Mouse (Mus musculus) forebrain, embryonic 16.5 days (tissue): Measurements from ENCODE around the gene Sec22b. TPM values are rescaled to one million over a fixed set of nuclear protein-coding genes. Genes with fewer than 3 reads are reported as not detected.

Experiments used
- ATAC-seq: fragments of 200-750 bp; cut with Nextera tagmentation; 2 replicates; pipeline ENCODE4 v1.8.0; 2017; ENCODE audit warnings: mild to moderate bottlenecking, moderate library complexity
- H3K27ac ChIP-seq: fragments of 300-500 bp; sonication (generic); 2 replicates; pipeline ENCODE4 v1.5.1; 2014; ENCODE audit warnings: low read length, control low read depth
- H3K27me3 ChIP-seq: fragments of 300-500 bp; sonication (generic); replicated peaks from 2 replicates; pipeline ENCODE4 v1.6.1; 2014; ENCODE audit warnings: low read length; ENCODE audit not compliant: control insufficient read depth, insufficient read depth
- H3K36me3 ChIP-seq: fragments of 300-500 bp; sonication (generic); 2 replicates; pipeline ENCODE4 v1.6.1; 2014; ENCODE audit not compliant: control insufficient read depth, insufficient read depth
- H3K4me1 ChIP-seq: fragments of 300-500 bp; sonication (generic); replicated peaks from 2 replicates; pipeline ENCODE4 v1.6.1; 2014; ENCODE audit warnings: low read length; ENCODE audit not compliant: control insufficient read depth, insufficient read depth
- H3K4me2 ChIP-seq: fragments of 300-500 bp; sonication (generic); 2 replicates; pipeline ENCODE4 v1.6.1; 2014; ENCODE audit warnings: mild to moderate bottlenecking, low read length, control low read depth
- H3K4me3 ChIP-seq: fragments of 300-500 bp; sonication (generic); replicated peaks from 2 replicates; pipeline ENCODE4 v1.5.1; 2014; ENCODE audit warnings: mild to moderate bottlenecking, low read length, control low read depth
- H3K9ac ChIP-seq: fragments of 300-500 bp; sonication (generic); replicated peaks from 2 replicates; pipeline ENCODE4 v1.6.1; 2014; ENCODE audit warnings: low read depth, low read length, control low read depth
- H3K9me3 ChIP-seq: fragments of 300-500 bp; sonication (generic); 2 replicates; pipeline ENCODE4 v1.6.1; 2016; ENCODE audit warnings: low read length; ENCODE audit not compliant: control insufficient read depth
- WGBS: fragments of 180-500 bp; shearing (Covaris S2); extraction: QIAGEN DNeasy Blood & Tissue Kit; methylation state at CpG from one replicate; pipeline ENCODE4 v1.1.7; 2014; 5-methylcytosine and 5-hydroxymethylcytosine counted together
- polyA plus RNA-seq: library from polyadenylated mRNA; unstranded; fragments of >200 nt; fragmentation: Nextera tagmentation; extraction: Ambion mirVana; gene quantifications from 2 replicates; pipeline ENCODE4 v1.2.1, GENCODE M21; 2015

Sec22b gene
- polyA plus RNA-seq, 1 experiment from 2014 or later: 108 TPM

DNA sequence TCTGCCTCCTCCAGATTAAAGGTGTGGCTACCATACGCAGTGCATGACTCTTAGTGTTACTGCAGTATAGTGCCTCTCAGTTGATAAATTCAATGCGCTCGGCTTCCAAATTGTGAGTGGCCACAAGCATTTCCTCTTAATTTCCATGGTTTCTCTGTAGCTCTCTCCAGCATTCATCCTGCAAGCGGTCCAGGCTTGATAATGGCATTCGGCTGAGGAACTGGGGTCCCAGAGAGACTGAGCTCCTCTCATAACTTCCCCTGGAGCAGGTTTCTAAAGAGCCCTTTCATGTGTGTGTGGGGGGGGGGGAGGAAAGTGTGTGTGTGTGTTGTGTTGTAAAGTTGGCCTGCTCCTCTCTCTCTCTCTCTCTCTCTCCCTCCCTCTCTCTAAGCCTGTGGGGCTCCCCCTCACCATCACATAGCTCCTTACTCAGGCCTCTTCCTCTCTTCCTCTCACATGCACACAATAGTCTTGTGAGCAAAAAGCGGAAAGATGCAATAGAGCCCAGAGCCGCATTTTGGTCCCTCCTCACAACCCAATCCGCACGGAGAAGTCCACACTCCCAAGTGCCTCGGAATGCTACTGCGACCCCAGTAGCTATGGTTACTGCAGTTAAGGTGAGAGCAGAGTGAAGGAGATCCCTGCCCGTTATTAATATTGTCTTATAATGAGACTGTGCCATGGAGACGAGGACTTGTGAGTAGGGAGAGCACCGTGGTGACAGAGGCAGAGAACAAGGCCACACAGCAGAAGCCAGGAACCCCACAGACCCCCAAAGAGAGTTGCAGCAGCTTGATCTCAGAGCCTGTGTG, 60.0 kb downstream of the Sec22b start:
- H3K9ac ChIP-seq: no peak overlapping the region
- no peak overlapping the region for H3K27ac ChIP-seq
- WGBS: 51% methylated on average over 14 of the region's 14 CpGs
- no peak overlapping the region for H3K4me2 ChIP-seq
- H3K4me1 ChIP-seq: no peaks in the 10 kb centered on the region
- H3K9me3 ChIP-seq: no peaks in the 10 kb centered on the region
- H3K4me3 ChIP-seq: no peak overlapping the region
- no peaks in the 10 kb centered on the region for H3K36me3 ChIP-seq
- 0 out of 2 replicates have a peak, but pooled peaks have one; percentile 20 for ATAC-seq
- no peaks in the 10 kb centered on the region for H3K27me3 ChIP-seq

DNA sequence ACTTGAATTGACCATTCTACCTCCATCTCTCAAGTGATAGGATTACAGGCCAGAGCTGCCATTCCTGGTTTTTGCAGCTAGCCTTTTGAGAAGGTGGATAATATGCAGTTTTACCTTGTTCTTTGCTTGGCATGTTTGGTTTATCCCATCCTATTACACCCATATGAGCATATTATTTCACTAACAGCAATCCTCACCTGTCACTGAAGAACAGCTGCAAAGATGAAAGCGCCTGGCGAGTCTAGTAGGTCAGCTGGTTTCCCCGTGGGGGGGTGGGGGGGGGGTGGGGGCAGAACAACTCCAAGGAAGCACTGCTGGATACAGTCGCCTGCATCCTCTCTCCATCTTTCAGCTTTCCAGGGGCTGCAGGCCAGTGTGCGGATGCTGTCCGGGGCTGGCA, 61.0 kb downstream of the Sec22b start:
- Histone ChIP-seq H3K9me3 (no peaks in the 10 kb centered on the region), H3K36me3 (no peaks in the 10 kb centered on the region), H3K4me1 (no peaks in the 10 kb centered on the region), H3K4me2 (no peak overlapping the region), H3K27me3 (no peaks in the 10 kb centered on the region), H3K9ac (no peak overlapping the region), H3K27ac (no peak overlapping the region), H3K4me3 (no peak overlapping the region)
- no peak for ATAC-seq
- WGBS: 74% methylated on average over 6 of the region's 6 CpGs

DNA sequence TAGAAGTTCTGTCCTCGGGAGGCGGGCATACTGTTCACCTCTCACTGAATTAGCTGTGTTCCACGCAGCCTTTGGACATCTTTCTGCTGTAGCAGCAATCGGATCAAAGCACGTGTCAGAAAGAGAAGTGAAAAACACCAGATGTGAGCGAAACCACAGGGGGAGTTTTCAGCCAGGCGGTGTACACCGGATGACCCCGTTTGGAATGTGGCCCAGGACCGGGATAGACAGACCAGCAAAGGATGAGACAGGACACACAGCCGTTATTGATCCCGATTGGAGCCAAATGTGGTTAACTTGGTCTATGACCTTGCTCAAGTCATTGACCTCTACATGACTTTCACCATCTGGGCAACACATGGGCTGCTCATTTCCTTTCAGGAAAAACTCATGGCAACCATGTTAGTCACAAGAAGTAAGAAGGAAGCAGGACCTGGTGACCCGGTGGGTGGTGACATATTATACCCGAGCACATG, 63.9 kb downstream of the Sec22b start:
- H3K36me3 ChIP-seq: no peaks in the 10 kb centered on the region
- WGBS: 89% methylated on average over 14 of the region's 14 CpGs
- ATAC-seq: no peak

DNA sequence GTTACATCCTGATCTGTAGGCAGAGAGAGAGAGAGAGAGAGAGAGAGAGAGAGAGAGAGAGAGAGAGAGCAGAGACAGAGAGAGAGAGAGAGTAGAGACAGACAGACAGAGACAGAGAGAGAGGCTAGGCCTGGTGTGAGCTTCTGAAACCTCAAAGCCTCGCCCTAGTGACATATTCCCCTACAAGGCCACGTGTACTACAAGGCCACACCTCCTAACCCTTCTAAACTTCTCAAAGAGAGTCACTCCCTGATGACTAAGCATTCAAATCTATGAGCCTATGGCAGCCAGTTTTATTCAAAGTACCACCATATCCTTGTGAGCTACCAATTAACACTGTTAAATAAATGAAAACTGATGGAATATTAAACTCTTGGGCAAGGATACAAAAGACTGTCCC, 66.6 kb downstream of the Sec22b start:
- H3K9me3 ChIP-seq: no peaks in the 10 kb centered on the region
- ATAC-seq: no peak
- no peaks in the 10 kb centered on the region for H3K36me3 ChIP-seq
- no peak overlapping the region for H3K4me2 ChIP-seq
- H3K4me1 ChIP-seq: no peaks in the 10 kb centered on the region
- no peaks in the 10 kb centered on the region for H3K27me3 ChIP-seq
- 66% methylated on average over 2 of the region's 2 CpGs for WGBS
- no peak overlapping the region for H3K9ac ChIP-seq
- H3K4me3 ChIP-seq: no peak overlapping the region
- no peak overlapping the region for H3K27ac ChIP-seq

More for the DNA sequence above, 63.9 kb downstream of the Sec22b start:
- Histone ChIP-seq H3K9me3 (no peaks in the 10 kb centered on the region), H3K4me2 (no peak overlapping the region), H3K27ac (no peak overlapping the region), H3K9ac (no peak overlapping the region), H3K4me3 (no peak overlapping the region), H3K27me3 (no peaks in the 10 kb centered on the region), H3K4me1 (no peaks in the 10 kb centered on the region)

DNA sequence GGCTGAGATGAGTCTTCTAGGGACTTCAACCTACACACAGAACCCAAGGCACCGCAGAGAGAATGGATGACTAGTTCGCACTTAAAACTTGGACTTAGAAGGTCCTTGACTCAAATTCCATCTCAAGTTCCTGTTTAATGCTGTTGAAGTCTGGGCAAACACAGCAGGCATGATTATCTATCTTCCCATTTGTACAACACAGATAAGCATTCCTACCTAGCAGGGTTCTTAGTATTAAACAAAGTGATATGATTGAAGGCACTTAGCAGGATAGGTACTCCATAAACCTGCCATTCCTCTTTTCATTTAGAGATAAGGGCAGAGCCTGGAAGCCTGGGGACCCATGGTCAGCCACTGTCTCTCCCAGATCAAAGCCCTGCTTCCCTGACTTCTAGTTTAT, 67.2 kb downstream of the Sec22b start:
- H3K9me3 ChIP-seq: no peaks in the 10 kb centered on the region
- H3K4me3 ChIP-seq: no peak overlapping the region
- H3K4me1 ChIP-seq: no peaks in the 10 kb centered on the region
- H3K9ac ChIP-seq: no peak overlapping the region
- no peaks in the 10 kb centered on the region for H3K27me3 ChIP-seq
- H3K36me3 ChIP-seq: no peaks in the 10 kb centered on the region
- no peak overlapping the region for H3K27ac ChIP-seq
- ATAC-seq: no peak
- H3K4me2 ChIP-seq: no peak overlapping the region
- WGBS: 92% methylated on average over 2 of the region's 2 CpGs

DNA sequence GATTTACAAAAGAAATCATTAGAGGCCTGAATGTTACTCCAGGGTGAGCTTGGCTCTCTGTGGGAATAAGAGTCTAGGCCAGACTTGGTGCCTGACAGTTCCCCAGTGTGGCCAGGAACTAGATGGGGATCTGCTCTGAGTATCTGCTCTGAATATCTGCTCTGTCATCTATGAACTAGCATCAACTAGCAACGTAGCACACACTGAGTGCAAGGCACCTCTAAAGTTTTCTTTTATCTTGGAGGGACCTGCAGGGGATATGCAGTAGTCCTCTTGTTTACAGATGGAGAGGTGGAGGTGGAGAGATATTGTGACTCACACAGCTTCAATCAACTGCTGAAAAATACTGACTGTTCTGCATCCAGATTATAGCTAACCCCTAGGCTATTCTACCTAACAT, 68.0 kb downstream of the Sec22b start:
- 73% methylated on average over 1 of the region's 1 CpGs for WGBS

DNA sequence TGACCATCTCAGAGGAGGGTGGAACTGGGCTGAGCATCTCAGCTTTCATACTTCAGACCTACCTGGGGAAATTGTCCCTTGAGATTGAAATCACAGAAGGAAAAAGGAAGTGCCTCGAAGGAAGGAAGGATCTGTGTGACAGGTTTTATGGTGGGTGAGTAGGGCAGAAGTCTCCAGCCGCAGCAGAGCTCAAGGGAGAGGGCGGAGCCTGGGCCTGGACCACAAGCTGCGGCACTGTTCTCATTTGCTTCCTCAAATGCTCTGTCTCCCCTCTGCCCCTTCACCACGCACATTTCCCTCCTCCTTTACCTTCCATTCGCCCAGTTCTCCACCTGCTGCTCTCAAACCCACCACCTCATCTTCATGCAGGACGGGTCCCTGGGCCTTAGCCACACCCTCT, 70.1 kb downstream of the Sec22b start:
- H3K4me3 ChIP-seq: no peak overlapping the region
- H3K27ac ChIP-seq: no peak overlapping the region
- no peak overlapping the region for H3K4me2 ChIP-seq
- 0 out of 2 replicates have a peak, but pooled peaks cover 4% of the 10 kb centered on the region for H3K9me3 ChIP-seq
- ATAC-seq: no peak
- H3K27me3 ChIP-seq: no peaks in the 10 kb centered on the region
- no peaks in the 10 kb centered on the region for H3K36me3 ChIP-seq
- H3K9ac ChIP-seq: no peak overlapping the region
- H3K4me1 ChIP-seq: no peaks in the 10 kb centered on the region
- 34% methylated on average over 7 of the region's 7 CpGs for WGBS

More for the DNA sequence above, 68.0 kb downstream of the Sec22b start:
- Histone ChIP-seq H3K9ac (no peak overlapping the region), H3K4me1 (no peaks in the 10 kb centered on the region), H3K27ac (no peak overlapping the region), H3K4me2 (no peak overlapping the region), H3K9me3 (no peaks in the 10 kb centered on the region), H3K27me3 (no peaks in the 10 kb centered on the region), H3K36me3 (no peaks in the 10 kb centered on the region), H3K4me3 (no peak overlapping the region)
- ATAC-seq: no peak

DNA sequence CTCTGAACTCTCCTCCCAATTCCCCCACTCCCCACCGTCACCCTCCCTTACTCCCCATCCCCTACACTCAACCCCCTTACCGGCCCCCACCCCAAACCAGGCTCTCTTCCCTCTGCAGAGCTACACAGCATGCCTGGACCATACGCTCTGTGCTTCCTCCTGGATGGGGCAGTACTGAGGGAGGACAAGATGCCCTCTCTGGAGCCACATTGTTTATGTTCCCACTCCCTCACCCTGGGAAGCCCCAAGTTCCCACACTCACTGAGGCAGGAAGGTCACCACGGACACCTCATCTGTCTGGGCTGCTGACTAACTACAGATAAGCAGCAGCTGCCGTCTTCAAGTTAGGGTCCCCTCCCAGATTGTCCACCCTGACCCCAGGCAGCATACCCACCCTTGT, 71.2 kb downstream of the Sec22b start:
- no peak overlapping the region for H3K4me3 ChIP-seq
- WGBS: 65% methylated on average over 5 of the region's 5 CpGs
- no peaks in the 10 kb centered on the region for H3K36me3 ChIP-seq
- no peak for ATAC-seq
- H3K27ac ChIP-seq: no peak overlapping the region
- no peaks in the 10 kb centered on the region for H3K27me3 ChIP-seq
- H3K9ac ChIP-seq: no peak overlapping the region
- H3K4me1 ChIP-seq: no peaks in the 10 kb centered on the region
- no peak overlapping the region for H3K4me2 ChIP-seq
- 0 out of 2 replicates have a peak, but pooled peaks cover 4% of the 10 kb centered on the region for H3K9me3 ChIP-seq

DNA sequence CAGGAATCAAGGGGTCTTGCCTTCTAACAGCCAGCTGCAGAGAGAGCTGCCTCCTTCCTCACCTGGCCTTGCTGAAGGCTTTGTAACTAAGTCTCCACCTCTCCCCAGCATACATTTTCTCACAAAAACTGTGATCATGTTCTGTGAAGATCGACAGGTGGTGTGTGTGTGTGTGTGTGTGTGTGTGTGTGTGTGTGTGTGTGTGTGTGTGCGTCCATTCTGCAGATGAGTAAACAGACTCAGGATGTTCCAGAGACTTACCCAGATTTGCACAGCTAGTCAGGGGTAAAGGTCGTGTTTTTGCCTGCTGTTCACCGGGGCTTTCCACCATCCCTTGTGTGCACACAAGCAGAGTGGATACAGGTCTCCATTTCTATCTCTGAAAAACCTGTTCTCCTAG, 71.7 kb downstream of the Sec22b start:
- Histone ChIP-seq H3K27ac (no peak overlapping the region), H3K27me3 (no peaks in the 10 kb centered on the region), H3K4me2 (no peak overlapping the region), H3K9ac (no peak overlapping the region), H3K36me3 (no peaks in the 10 kb centered on the region), H3K9me3 (0 out of 2 replicates have a peak, but pooled peaks cover 4% of the 10 kb centered on the region), H3K4me1 (no peaks in the 10 kb centered on the region), H3K4me3 (no peak overlapping the region)
- ATAC-seq: no peak
- 79% methylated on average over 4 of the region's 4 CpGs for WGBS
